Mouse (Mus musculus): ENCODE measurements around the gene Trir. TPM values are rescaled to one million over a fixed set of nuclear protein-coding genes. Genes with fewer than 3 reads are reported as not detected.

The Trir gene
- 44.8 and 82.2 TPM in 2 replicates for polyA plus RNA-seq (2012; rRNA removed; ENCODE audit: low replicate concordance)

GRCm38 (mm10) chr8:85026670-85027515 is at the start of gene Trir:
Gene Trir, plus strand, starts transcription at chr8:85026823.

DNA sequence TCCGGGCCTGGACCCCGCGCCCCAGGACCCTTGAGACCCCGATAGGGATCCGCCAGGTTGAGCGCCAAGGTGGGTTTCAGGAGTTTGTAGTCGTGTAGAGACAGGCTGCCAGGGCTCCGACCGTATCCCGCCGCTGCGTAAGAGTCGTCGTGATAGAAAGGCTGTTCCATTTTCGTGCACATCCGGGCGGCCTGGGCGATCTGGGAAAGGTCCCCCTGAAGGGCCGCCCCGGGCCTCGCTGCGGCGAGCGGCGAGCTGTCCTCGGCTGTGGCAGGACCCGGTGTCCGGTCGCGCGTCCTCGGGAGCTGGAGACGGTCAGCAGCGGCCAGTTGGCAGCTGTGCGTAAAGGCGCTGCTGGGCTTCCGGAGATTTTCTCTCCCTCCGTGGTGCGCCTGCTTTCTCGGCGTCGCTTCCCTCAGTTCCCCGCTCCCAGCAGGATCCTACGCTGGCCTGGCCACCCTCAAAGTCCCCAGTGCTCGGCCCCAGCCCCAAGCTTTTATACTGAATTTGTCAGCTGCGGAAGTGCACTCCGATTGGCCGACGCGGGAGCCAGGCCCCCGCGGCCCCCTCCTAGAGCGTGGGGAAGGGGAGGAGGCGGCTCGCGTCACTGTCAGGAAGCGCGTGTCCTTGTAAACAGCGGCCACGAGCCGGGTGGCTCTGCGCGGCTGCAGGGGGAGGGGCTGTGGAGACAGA is 48.2 kb upstream of the Trir start, which contains the start of gene Junb:
Junb (minus strand) TSS at position 471 of the 693 bp plus-strand sequence.

GRCm38 (mm10) chr8:84990349-84990748 is 36.3 kb upstream of the Trir start, which contains the start of gene Hook2:
Gene Hook2, plus strand, starts transcription at chr8:84990603.

DNA sequence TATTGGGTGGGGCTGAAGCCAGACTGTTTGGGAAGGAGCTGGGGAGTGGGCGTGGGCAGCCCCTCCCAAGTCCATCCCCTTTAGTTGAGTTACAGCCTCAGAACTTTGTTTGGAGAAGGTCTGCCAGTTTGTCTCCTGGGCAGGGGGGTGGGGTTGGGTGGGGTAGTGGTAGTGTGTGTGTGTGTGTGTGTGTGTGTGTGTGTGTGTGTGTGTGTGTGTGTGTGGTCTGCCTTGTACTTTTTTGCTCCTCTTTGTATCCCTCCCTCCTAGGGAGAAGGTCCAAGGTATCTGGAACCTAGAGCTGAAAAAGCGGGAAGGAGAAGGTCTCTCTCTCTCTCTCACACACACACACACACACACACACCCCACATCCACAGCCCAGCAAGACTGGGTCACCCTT is 12.2 kb upstream of the Trir start, which contains the start of gene Best2:
Best2 (minus strand) TSS at position 101 of the 400 bp plus-strand sequence.

DNA sequence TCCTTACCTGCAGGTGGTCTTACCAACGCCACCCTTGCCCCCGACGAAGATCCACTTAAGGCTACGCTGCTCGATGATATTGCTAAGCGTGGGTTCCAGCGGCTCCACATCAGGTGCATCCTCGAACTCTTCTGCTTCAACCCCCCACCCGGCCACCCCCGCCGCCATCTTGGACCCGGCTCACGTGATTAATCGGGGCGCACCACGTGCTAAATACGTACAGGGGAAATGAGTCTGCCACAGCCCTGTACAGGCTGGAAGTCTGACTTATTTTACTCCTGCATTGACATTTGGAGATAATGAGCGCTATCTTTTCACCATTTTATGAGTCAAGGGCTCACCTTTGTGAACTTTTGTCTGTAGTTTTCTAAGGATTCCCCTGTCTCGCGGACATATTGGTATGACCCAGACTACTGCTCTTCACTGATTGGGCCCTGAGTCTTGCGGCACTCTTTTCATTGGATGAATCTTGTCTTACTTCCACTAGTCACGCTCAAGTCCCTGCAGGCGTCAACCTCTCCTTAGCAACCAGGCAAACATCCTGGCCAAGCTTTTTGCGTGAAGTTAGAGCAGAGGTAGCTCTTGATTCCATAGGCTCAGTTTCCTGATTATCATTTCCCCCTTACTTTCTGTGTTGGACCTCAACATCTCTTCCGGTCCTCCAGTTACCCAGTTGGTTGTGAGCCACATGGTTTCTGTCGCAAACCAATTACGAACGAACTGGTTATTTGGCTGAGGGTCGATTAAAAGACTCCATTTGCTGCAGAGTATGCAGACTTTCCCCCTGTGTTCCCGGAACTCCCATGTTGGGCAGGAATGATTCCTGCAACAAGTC is 1.3 kb upstream of the Trir start, which contains the start of gene Asna1:
Asna1 (minus strand) TSS at position 184 of the 835 bp plus-strand sequence.

GRCm38 (mm10) chr8:85036718-85037365 is 10.2 kb downstream of the Trir start, which contains the start of gene Tnpo2:
Gene Tnpo2, plus strand, starts transcription at chr8:85036915.

DNA sequence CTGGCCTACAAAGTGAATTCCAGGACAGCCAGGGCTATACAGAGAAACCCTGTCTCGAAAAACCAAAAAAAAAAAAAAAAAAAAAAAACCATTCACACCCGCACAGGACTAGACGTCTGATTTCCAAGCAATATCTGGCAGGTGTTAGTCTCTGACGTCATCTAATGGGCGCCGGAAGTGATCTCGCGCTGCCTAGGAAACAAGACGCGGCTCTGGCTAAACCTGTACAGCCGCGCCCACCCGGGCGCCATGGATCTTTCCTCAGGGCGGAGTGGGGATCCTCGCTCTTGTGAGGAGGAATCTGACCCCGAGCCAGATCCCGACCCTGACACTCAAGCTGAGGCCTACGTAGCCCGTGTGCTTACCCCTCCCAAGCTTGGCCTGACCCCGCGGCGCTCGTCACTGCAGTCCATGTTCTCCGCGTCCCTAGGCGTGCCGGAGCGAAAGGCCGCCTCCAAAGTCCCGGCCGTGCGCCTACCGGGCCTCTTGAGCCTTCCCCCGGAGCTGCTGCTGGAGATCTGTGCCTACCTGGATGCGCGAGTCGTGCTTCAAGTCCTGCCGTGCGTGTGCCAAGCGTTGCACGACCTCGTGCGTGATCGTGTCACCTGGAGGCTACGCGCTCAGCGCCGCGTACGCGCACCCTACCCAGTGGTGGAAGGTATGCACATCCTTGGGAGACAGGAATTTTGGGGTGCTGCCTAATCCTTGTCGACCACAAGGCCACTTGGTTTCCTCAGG is 33.4 kb downstream of the Trir start, which contains the start of gene Fbxw9:
Fbxw9 (plus strand) TSS at position 177 of the 738 bp plus-strand sequence.

DNA sequence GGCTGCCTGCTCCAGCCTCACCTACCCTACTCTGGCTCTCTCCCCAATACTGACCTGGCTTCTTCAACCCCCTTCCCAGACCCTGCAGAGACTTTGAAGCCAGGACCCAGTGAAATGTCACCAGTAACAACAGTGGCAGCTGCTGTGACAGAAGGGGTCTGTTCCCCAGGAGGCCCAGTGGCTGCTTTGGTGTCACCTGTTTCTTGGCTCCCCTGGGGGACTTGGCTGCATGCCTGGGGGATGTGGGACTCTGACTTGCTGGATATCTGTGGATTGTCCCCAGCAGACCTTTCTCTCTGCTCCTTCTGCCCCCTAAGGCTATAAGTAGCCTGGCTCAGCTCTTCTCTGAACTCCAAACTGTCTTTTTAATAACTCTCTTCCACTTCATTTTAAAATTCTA is 41.4 kb downstream of the Trir start, which contains the start of gene Gm5741:
Gm5741 (minus strand) TSS at position 1 of the 400 bp plus-strand sequence.

DNA sequence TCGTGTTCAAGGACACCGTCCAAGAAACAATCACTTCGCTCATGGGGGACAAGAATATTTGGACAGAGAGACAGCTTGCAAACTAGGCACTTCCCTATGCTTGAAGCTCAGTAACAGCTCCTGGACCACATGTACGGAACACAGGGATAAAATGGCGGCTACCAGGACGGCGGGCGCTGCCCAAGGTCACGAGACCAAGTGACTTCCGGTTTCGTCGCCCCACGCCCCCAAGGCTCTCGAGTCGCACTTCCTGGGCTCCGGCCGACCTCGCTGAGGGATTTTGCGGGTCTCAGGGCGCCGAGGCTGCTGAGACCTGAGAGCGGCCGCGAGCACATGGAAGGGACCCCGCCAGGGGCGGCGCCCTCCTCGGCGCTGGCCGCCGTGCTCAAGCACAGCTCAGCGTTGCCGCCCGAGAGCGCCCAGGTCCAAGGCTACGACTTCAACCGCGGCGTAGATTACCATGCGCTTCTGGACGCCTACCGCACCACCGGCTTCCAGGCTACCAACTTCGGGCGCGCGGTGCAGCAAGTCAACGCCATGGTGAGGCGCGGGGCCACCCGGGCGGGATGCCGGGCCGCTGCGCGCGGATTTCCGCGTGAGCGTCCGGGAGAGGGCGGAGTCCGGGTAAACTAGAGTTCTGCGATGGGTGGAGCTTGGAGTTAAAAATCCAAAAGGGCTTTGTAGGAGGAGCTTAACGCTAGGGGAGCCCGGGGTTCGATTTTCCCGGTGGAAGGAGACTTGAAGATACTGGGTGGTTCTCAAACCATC is 45.1 kb downstream of the Trir start, which contains the start of gene Dhps:
Dhps (plus strand) TSS at position 244 of the 768 bp plus-strand sequence.

Other genes starting within 250 kb of the Trir start
- 59.5 and 91.6 TPM in 2 replicates for gene Nfix, start 226.5 kb upstream of the Trir start, polyA plus RNA-seq (2012; rRNA removed; ENCODE audit: low replicate concordance)
- 2.4 and 2.9 TPM in 2 replicates for gene Dand5, start 204.0 kb upstream of the Trir start, polyA plus RNA-seq (2012; rRNA removed; ENCODE audit: low replicate concordance)
- gene Gadd45gip1, start 195.3 kb upstream of the Trir start, polyA plus RNA-seq (2012; rRNA removed; ENCODE audit: low replicate concordance), result 13.8 and 69.9 TPM in 2 replicates
- 82.5 and 118 TPM in 2 replicates for gene Rad23a, start 186.2 kb upstream of the Trir start, polyA plus RNA-seq (2012; rRNA removed; ENCODE audit: low replicate concordance)
- 159 and 214 TPM in 2 replicates for gene Calr, start 179.9 kb upstream of the Trir start, polyA plus RNA-seq (2012; rRNA removed; ENCODE audit: low replicate concordance)
- gene Farsa, start 169.8 kb upstream of the Trir start, polyA plus RNA-seq (2012; rRNA removed; ENCODE audit: low replicate concordance), result 45.3 and 57.4 TPM in 2 replicates
- gene Syce2, start 154.7 kb upstream of the Trir start, polyA plus RNA-seq (2012; rRNA removed; ENCODE audit: low replicate concordance), result 0.81 and 0.99 TPM in 2 replicates
- 105 and 190 TPM in 2 replicates for gene Gcdh, start 132.9 kb upstream of the Trir start, polyA plus RNA-seq (2012; rRNA removed; ENCODE audit: low replicate concordance)
- gene Klf1, start 124.9 kb upstream of the Trir start, polyA plus RNA-seq (2012; rRNA removed; ENCODE audit: low replicate concordance), result 0.16 and 0.51 TPM in 2 replicates
- 41.2 and 44.9 TPM in 2 replicates for gene Dnase2a, start 118.3 kb upstream of the Trir start, polyA plus RNA-seq (2012; rRNA removed; ENCODE audit: low replicate concordance)
- gene Mast1, start 89.5 kb upstream of the Trir start, polyA plus RNA-seq (2012; rRNA removed; ENCODE audit: low replicate concordance), result 0.14 and 0.35 TPM in 2 replicates
- not detected in 2 replicates for gene Rtbdn, start 79.8 kb upstream of the Trir start, polyA plus RNA-seq (2012; rRNA removed; ENCODE audit: low replicate concordance)
- 2.1 TPM in 1 of 2 replicates, not detected in the other for gene Gm49661, start 57.4 kb upstream of the Trir start, polyA plus RNA-seq (2012; rRNA removed; ENCODE audit: low replicate concordance)
- 111 and 179 TPM in 2 replicates for gene Prdx2, start 57.2 kb upstream of the Trir start, polyA plus RNA-seq (2012; rRNA removed; ENCODE audit: low replicate concordance)
- gene Rnaseh2a, start 57.1 kb upstream of the Trir start, polyA plus RNA-seq (2012; rRNA removed; ENCODE audit: low replicate concordance), result 44.4 and 48.4 TPM in 2 replicates
- 50.5 and 206 TPM in 2 replicates for gene Junb, start 48.1 kb upstream of the Trir start, polyA plus RNA-seq (2012; rRNA removed; ENCODE audit: low replicate concordance)
- 7.7 and 9.8 TPM in 2 replicates for gene Hook2, start 36.2 kb upstream of the Trir start, polyA plus RNA-seq (2012; rRNA removed; ENCODE audit: low replicate concordance)
- gene Best2, start 12.3 kb upstream of the Trir start, polyA plus RNA-seq (2012; rRNA removed; ENCODE audit: low replicate concordance), result 0.11 TPM in 1 of 2 replicates, not detected in the other
- 106 and 148 TPM in 2 replicates for gene Asna1, start 1.5 kb upstream of the Trir start, polyA plus RNA-seq (2012; rRNA removed; ENCODE audit: low replicate concordance)
- 63.6 and 82.2 TPM in 2 replicates for gene Tnpo2, start 10.1 kb downstream of the Trir start, polyA plus RNA-seq (2012; rRNA removed; ENCODE audit: low replicate concordance)
- 39.5 and 40.0 TPM in 2 replicates for gene Fbxw9, start 33.2 kb downstream of the Trir start, polyA plus RNA-seq (2012; rRNA removed; ENCODE audit: low replicate concordance)
- gene Gm5741, start 41.2 kb downstream of the Trir start, polyA plus RNA-seq (2012; rRNA removed; ENCODE audit: low replicate concordance), result not detected in 2 replicates
- 37.4 and 72.8 TPM in 2 replicates for gene Dhps, start 44.9 kb downstream of the Trir start, polyA plus RNA-seq (2012; rRNA removed; ENCODE audit: low replicate concordance)
- 123 and 209 TPM in 2 replicates for gene Wdr83os, start 53.9 kb downstream of the Trir start, polyA plus RNA-seq (2012; rRNA removed; ENCODE audit: low replicate concordance)
- gene Wdr83, start 54.5 kb downstream of the Trir start, polyA plus RNA-seq (2012; rRNA removed; ENCODE audit: low replicate concordance), result 25.9 and 27.9 TPM in 2 replicates
- 95.4 and 120 TPM in 2 replicates for gene Man2b1, start 56.4 kb downstream of the Trir start, polyA plus RNA-seq (2012; rRNA removed; ENCODE audit: low replicate concordance)
- gene Zfp791, start 96.3 kb downstream of the Trir start, polyA plus RNA-seq (2012; rRNA removed; ENCODE audit: low replicate concordance), result 0.25 and 0.57 TPM in 2 replicates
- not detected in 2 replicates for gene Cks1brt, start 125.1 kb downstream of the Trir start, polyA plus RNA-seq (2012; rRNA removed; ENCODE audit: low replicate concordance)
- gene Olfr371, start 199.2 kb downstream of the Trir start, polyA plus RNA-seq (2012; rRNA removed; ENCODE audit: low replicate concordance), result not detected in 2 replicates